Mouse (Mus musculus): Measurements from ENCODE around the gene Brd7. TPM values are rescaled to one million over a fixed set of nuclear protein-coding genes. Genes with fewer than 3 reads are reported as not detected.

Gene Brd7
- total RNA-seq, 2 experiments from 2014 or later = 56.0 to 67.1 TPM

GRCm38 (mm10) chr8:88285469-88286356 is 76.3 kb downstream of the Brd7 start:
- no peak for DNase-seq (ENCODE audit: low spot score in 2 of 2)

- no peak for DNase-seq (ENCODE audit: low spot score in 2 of 2)
These were observed 77.3 kb downstream of the Brd7 start for GRCm38 (mm10) chr8:88284738-88285137.

GRCm38 (mm10) chr8:88283243-88284115 is 78.5 kb downstream of the Brd7 start:
- DNase-seq (ENCODE audit: low spot score in 2 of 2) = no peak

GRCm38 (mm10) chr8:88282684-88283083 is 79.3 kb downstream of the Brd7 start:
- DNase-seq (ENCODE audit: low spot score in 2 of 2) = peak; percentile 62 to 68

Other genes starting within 250 kb of the Brd7 start
- gene Cnep1r1, start 243.4 kb downstream of the Brd7 start, total RNA-seq (2021) = 10 to 100 TPM; 33.3 to 35.7 TPM
- gene Heatr3, start 224.3 kb downstream of the Brd7 start, total RNA-seq (2021) = 10 to 100 TPM; 29.5 to 36.5 TPM
- gene Tent4b, start 163.0 kb downstream of the Brd7 start, total RNA-seq (2021) = 10 to 100 TPM; 30.2 to 31.4 TPM
- gene Adcy7, start 89.8 kb downstream of the Brd7 start, total RNA-seq (2021) = 10 to 100 TPM in 1 of 2 experiments, 1 to 10 TPM in 1; 5.7 to 11.4 TPM
- gene Nkd1, start 159.2 kb upstream of the Brd7 start, total RNA-seq (2021) = 10 to 100 TPM; 29.0 to 33.1 TPM

Data from adrenal gland, adult 18-20 months (tissue).